Mouse (Mus musculus) testis, adult 2 months (tissue): ENCODE measurements at regions not wholly inside any gene's neighbourhood (a gene's known extent, or its start where the extent isn't known, plus 50 kb on each side); places are given as distances from the start of the nearest gene placed in this dataset.

Source experiments
- H3K27ac ChIP-seq: fragments of 200-500 bp; 2 replicates; pipeline ENCODE4 v1.5.1; 2012; ENCODE audit warnings: low read depth, low read length; ENCODE audit not compliant: control insufficient read depth, insufficient read depth
- H3K27me3 ChIP-seq: fragments of 200-500 bp; 2 replicates; pipeline ENCODE4 v1.6.1; 2012; ENCODE audit warnings: mild to moderate bottlenecking, low read length, moderate library complexity; ENCODE audit not compliant: control insufficient read depth, insufficient read depth
- H3K36me3 ChIP-seq: fragments of 200-500 bp; 2 replicates; pipeline ENCODE4 v1.6.1; 2012; ENCODE audit warnings: mild to moderate bottlenecking, low read length; ENCODE audit not compliant: control insufficient read depth, insufficient read depth
- H3K4me1 ChIP-seq: fragments of 200-500 bp; 2 replicates; pipeline ENCODE4 v1.6.1; 2012; ENCODE audit warnings: low read length; ENCODE audit not compliant: control insufficient read depth, insufficient read depth
- H3K4me3 ChIP-seq: fragments of 200-500 bp; 2 replicates; pipeline ENCODE4 v1.5.1; 2012; ENCODE audit warnings: low read depth, mild to moderate bottlenecking, low read length, moderate library complexity, mixed read lengths; ENCODE audit not compliant: control insufficient read depth
- CTCF ChIP-seq: fragments of 200-500 bp; IDR thresholded peaks from 2 replicates; pipeline ENCODE4 v1.5.1; 2012; ENCODE audit warnings: low read depth, mild to moderate bottlenecking, inconsistent platforms, low read length, moderate library complexity; ENCODE audit not compliant: control insufficient read depth, insufficient read depth, insufficient replicate concordance
- POLR2A ChIP-seq: fragments of 200-500 bp; IDR thresholded peaks from 2 replicates; pipeline ENCODE4 v1.6.1; 2012; ENCODE audit warnings: low read depth, mild to moderate bottlenecking, inconsistent platforms, low read length, moderate library complexity; ENCODE audit not compliant: control insufficient read depth

- H3K4me1 ChIP-seq = no peaks in the 10 kb centered on the region
- H3K4me3 ChIP-seq = no peak overlapping the region
- H3K36me3 ChIP-seq = no peaks in the 10 kb centered on the region
- no peak overlapping the region for H3K27ac ChIP-seq
- no peak for TF ChIP-seq CTCF
- H3K27me3 ChIP-seq = no peaks in the 10 kb centered on the region
Measured at GRCm38 (mm10) chr7:34458851-34459250, 65.7 kb upstream of the Lsm14a start.

- no peak overlapping the region for H3K4me3 ChIP-seq
- no peaks in the 10 kb centered on the region; the same call in 1 of the 2 replicates for H3K4me1 ChIP-seq
- H3K27ac ChIP-seq = no peak overlapping the region
- TF ChIP-seq POLR2A = no peak
- no peak for TF ChIP-seq CTCF
- H3K27me3 ChIP-seq = no peaks in the 10 kb centered on the region
- H3K36me3 ChIP-seq = no peaks in the 10 kb centered on the region
Measured at GRCm38 (mm10) chr7:34448364-34448763, 55.2 kb upstream of the Lsm14a start.

DNA sequence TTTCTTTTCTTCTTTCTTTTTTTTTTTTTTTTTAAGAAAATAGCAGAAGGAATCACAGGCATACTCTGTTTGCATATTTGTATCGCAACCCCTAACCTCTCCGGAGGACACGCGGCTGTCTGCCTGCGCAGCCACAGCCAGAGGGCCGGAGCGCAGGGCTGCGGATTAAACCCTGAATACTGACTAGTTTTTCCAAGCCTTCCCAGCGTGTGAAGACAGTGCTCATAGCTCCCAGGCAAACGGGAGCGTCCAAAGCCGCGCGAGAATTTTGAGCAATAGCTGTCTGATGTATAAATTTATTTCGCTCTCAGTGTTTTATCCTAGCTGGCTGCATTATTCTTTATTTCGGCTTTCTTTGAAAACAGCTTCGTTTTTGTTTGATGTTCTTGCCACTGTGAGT lies 51.1 kb upstream of the Lsm14a start:
- Histone ChIP-seq H3K4me1 (no peaks in the 10 kb centered on the region; the same call in 1 of the 2 replicates), H3K27me3 (no peaks in the 10 kb centered on the region), H3K36me3 (no peaks in the 10 kb centered on the region), H3K4me3 (no peak overlapping the region), H3K27ac (no peak overlapping the region)
- TF ChIP-seq CTCF = no peak
- no peak for TF ChIP-seq POLR2A
